Mouse (Mus musculus): Measurements from ENCODE around the gene Btf3. TPM values are rescaled to one million over a fixed set of nuclear protein-coding genes. Genes with fewer than 3 reads are reported as not detected.

Btf3 gene
- 100 to 1,000 TPM; 378 to 399 TPM for total RNA-seq (2021)
- long read RNA-seq, experiment 1, transcript Btf3-205 (6 exons, 888 nt) = major isoform, 327 of 344 reads
- long read RNA-seq, experiment 1, partial matches to known transcripts = 7 of 344 reads
- long read RNA-seq, experiment 1, other reads (novel, unspliced or antisense) = 2 of 344 reads
- long read RNA-seq, experiment 2, transcript Btf3-205 (6 exons, 888 nt) = major isoform, 133 of 137 reads
- long read RNA-seq, experiment 2, partial matches to known transcripts = 0 of 137 reads
- long read RNA-seq, experiment 2, other reads (novel, unspliced or antisense) = 1 of 137 reads

DNA sequence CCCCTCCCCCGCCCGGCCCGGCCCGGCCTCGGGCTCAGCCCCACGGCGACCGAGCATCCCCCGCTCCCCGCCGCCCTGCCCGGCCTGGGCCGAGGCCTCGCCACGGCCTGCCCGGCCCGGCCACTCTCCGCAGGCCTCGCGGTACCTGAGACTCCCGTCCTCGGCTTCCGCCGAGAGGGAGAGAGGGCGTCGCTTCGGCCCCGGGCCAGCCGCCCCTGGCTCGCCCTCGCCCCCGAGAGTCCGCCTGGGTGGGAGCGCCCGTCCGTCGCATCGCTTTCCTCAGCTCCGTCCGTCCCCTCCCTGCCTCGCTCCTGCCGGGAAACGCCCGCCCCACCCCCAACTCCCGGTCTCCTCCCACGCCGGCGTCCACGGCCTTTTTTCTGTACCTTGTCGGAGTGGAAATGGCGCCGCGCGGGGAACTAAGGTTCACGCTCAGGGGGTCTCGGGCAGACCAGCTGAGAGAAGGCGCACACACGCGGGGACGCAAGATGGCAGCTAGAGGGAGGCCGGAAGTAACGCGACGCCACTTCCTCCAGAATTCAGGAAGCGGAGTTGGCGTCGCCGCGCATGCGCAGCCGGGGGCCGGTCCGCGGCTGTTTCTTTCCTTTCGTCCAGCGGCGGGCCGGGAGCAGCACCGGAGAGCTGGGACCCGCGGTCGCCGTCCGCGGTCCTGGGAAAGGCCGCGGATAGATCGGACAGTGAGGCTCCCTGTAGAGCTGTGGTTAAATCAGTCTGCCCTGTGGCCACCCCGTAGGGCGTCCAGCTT is at the start of gene Btf3:
Gene Btf3 (minus strand): TSS at position 527 of the 766 bp plus-strand sequence.
- peak; percentile 96 to 98 for DNase-seq

- peak in 1 of 2 experiments; percentile 6 for DNase-seq
Observed at GRCm38 (mm10) chr13:98365766-98366421, 49.1 kb upstream of the Btf3 start.

- DNase-seq = no peak
Observed at GRCm38 (mm10) chr13:98365081-98365480, 48.3 kb upstream of the Btf3 start.

GRCm38 (mm10) chr13:98363046-98363445 is 46.2 kb upstream of the Btf3 start:
- no peak for DNase-seq

GRCm38 (mm10) chr13:98361161-98361560 is 44.4 kb upstream of the Btf3 start:
- no peak for DNase-seq

DNA sequence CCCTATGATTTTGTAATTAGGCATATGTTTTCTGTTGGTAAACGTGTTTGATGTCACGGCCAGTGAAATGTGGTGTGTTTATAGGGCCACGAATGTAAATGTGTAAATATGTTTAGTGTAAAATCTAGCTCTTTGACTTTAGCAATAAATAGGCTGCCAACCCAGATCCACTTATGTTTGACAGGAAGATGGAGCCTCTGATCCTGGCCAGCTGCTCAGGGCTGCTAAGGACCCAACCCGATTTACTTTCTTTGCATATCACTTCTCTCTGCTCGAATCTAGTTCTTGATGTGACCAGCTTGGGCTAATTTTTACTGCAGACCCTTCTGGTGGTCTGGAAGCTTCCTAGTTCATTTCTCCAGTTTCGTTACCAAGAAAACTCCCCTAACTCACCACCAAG is 43.6 kb upstream of the Btf3 start:
- DNase-seq = no peak

DNA sequence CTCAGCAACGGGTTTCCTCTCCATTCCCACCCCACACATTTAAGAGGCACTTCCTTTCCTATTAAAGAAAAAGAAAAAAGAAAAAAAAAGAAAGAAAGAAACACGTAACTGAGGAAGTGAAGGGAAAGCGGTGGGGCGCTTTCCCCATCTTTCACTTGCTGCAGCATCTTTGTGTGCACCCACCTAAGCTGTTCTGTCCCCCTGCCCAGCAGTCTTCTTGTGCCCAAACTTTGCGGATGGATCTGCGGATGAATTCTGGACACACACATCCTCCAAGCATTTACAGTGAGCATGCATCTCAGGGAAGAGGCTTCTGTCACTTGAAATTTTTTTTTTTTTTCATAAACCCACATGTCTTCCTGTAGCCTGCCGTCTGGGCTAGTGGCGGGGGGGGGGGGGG is 42.5 kb upstream of the Btf3 start:
- DNase-seq = no peak

DNA sequence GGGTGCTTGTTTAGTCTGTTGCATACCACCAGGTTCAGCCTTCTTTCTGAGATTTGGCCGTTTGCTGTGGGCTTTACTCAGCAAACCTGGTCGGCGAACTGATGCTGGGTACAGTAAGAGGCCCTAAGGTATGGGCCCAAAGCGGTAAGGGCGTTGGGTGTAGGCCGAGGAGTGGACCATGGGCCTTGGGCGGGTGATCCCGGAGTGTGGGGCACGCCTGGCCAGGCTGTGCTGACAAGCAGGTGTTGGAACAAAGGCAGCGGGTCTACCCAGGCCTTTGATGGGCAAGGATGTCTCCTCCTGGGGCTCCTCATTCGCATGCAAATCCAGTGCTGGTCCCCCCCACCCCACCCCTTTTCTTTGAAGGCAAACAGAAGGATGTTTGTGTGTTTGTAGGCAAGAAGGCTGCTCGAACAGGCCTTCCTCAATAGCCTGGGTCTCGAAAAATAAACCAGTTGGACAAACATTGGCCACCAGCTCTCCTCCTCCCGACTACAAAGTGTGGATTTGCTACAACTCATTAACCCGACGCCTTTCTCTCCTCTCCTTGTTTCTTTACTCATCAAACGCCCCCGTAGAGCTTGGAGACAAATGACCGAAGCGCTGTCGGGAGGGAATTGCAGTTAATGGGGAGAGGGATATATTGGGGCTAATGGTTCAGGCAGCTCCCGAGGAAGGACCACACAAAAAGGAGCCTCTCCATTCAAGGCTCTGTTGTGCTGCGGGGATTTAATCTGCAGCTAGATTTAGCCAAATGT is 41.8 kb upstream of the Btf3 start:
- no peak for DNase-seq

DNA sequence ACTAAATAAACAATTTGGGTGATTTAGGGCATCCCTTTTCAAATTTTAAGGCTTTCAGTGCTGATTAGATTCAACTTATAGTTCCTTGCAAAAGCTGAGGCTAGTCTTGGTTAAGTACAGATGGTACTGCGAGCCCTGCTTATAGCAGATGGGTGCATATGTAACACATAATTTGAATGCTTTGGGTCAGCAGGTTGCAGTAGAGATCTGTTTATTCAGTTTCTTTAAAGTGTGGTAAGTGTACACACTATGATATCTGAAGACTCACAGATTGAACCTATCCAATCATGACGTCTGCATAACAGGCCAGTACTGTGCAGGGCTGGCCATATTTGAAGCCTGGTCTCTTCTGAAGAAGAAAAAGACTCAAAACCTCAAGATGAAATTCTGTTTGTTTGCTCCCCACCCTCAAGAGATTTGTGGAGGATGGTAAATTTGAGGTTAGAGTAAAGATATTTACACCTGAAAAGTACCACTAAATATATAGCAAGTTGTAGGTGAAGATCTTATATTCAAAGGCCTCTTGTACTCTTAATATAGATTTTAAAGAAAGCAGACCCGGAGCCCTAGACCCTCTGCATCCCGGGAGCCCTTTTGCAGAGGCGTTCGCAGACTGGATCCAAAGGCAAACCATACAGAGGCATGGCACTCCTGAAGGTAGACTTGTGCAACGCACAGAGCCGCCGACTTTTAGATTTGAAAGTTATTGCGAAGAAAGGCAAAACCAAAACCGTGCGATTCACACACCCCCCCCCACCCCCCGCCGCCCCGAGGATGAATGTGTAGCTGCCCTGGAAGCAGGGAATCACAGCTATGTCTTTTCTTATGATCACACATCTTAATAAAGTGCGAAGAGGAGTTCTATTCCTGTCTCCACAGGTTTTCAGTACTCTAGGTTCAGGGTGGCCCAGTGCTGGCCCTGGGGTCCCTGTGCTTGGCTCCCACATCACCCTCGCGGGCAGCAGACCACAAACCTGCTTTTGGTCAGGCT is 40.9 kb upstream of the Btf3 start:
- no peak for DNase-seq

DNA sequence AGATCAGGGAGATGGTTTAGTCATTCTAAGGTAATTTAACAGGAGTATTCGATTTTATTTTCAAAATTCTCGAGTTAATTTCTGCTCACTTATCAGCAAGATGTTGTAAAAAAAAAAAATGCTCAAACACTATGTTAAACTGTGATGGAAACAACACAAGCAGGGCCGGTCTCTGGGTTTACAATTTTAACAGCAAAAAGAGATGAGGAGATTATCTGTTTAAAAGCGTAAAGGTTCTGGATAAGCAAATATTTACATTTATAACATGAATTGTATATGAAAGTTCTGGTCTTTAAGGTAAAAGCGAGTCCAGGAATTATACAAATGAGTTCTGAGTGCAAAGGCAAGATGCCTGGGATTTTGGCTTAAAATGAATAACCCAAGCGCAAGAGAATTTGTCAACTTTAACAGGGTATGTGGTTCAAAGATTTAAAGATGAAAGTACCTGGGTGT is 40.2 kb upstream of the Btf3 start:
- DNase-seq = no peak

DNA sequence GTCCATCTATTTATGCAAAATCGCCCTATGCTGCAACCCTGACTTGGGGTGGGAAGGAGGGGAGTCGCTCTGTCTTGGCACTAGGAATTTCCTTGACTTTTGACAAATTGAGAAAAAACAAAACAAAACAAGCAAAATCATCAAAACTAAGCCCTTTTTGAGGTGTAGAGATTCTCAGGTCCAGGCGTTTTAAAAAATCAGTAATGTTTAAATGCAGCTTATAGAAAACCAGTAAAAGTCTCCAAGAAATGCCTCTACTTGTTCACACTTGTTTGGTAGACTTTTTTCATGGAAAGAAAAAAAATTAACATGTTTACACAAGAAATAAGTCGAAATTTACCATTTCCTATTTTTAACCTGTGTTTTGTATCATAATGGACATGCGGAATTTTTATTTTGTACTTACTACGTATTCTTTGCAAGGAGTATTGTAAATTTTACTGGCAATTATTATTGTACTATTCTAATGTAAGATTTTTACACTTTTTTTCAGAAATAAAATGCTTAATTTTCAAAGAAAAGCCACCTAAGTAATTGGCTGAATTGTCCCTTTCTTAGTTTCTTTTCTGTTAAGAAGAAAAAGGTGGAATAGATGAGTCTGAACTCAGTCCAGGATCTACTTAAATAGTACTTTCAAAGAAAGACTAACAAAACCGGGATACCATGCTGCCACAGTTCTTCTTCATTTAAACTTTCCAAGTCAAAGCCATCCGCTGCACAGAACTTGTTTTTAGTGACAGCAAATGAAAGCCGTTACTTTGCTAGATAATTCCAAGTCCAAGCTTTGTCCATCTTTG is 39.6 kb upstream of the Btf3 start:
- no peak for DNase-seq

GRCm38 (mm10) chr13:98355559-98356111 is 38.8 kb upstream of the Btf3 start:
- DNase-seq = peak; percentile 39 to 48

- peak; percentile 12 to 15 for DNase-seq
Observed at GRCm38 (mm10) chr13:98354871-98355558, 38.2 kb upstream of the Btf3 start.

DNA sequence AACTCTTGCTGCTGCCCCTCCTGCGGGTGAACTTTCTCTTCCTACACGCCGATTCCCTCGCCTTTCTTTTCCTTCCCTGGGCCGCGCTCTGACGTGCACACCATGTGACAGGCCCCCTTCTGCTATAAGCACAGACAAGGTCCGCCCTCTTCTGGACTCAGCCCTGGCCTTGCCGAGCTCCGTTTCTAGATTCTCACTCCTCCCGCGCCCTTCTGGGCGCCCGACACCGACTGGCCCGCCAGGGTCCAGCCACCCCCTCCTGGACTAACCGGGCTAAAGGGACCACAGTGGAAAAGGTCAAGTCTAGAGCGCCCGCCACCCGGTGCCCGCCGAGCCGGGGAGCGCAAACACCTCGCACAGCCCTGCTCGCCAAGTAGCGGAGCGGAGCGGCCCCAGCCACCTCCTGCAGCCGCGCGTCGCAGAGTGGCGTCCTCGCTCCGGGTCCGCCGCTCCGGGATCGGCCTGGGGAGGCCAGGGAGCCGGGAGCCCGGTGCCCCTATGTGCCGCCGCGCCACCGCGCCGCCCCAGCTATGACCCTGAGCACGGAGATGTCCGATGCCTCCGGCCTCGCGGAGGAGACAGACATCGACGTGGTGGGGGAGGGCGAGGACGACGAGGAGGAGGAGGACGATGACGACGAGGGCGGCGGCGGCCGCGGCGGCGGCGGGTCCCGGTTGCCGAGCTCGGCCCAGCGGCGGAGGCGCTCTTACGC is 37.4 kb upstream of the Btf3 start, which contains the start of gene Foxd1:
Gene Foxd1 (plus strand): TSS at position 153 of the 712 bp plus-strand sequence.
- peak; percentile 40 to 43 for DNase-seq

GRCm38 (mm10) chr13:98353709-98354089 is 36.9 kb upstream of the Btf3 start:
- no peak for DNase-seq

- DNase-seq = no peak
Observed at GRCm38 (mm10) chr13:98352381-98352975, 35.7 kb upstream of the Btf3 start.

DNA sequence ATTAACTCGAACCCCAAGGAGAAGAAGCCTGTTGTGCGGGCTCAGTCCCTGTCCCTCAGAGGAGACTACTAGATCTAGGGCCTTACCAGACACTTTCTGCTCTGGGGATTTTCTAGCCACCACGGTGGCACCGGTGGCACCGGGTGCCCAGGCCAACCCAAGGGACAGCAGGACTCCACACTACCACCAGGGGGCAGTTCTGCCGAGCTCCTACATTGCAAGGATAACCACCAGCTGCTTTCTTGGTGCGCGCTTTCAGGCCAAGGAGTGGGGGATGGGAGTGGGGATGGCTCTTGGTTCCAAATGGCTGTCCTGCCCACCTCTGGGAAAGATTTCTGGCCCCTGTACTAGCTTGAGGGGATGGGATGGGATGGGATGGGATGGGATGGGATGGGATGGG is 34.7 kb upstream of the Btf3 start:
- DNase-seq = peak; percentile 48 to 60

GRCm38 (mm10) chr13:98349491-98349890 is 32.7 kb upstream of the Btf3 start:
- DNase-seq = no peak
